Mouse (Mus musculus) adrenal gland, adult (tissue): ENCODE measurements at regions not wholly inside any gene's neighbourhood (a gene's known extent, or its start where the extent isn't known, plus 50 kb on each side); places are given as distances from the start of the nearest gene placed in this dataset.
A peak's percentile ranks its signal among the peaks of the same experiment; 100 is the strongest.

Experiments
- DNase-seq, 2 experiments: peaks; one replicate each; pipeline ENCODE4 v3.0.0; 2022 to 2023; ENCODE audit warnings: low spot score in 1 of 2; ENCODE audit not compliant: inconsistent age in 2 of 2

- DNase-seq, result peak in 1 of 2 experiments; percentile 28
These were observed 223.1 kb upstream of the Slc35b3 start for GRCm38 (mm10) chr13:39183715-39184179.

GRCm38 (mm10) chr13:39161980-39162379 is 201.3 kb upstream of the Slc35b3 start:
- DNase-seq, result no peak

- no peak for DNase-seq
These were observed 167.3 kb upstream of the Slc35b3 start for GRCm38 (mm10) chr13:39127942-39128341.

- DNase-seq, result no peak
These were observed 131.4 kb upstream of the Slc35b3 start for GRCm38 (mm10) chr13:39092058-39092457.

GRCm38 (mm10) chr13:39084544-39084943 is 123.9 kb upstream of the Slc35b3 start:
- no peak for DNase-seq

- no peak for DNase-seq
These were observed 113.5 kb upstream of the Slc35b3 start for GRCm38 (mm10) chr13:39074211-39074610.

- no peak for DNase-seq
These were observed 71.6 kb upstream of the Slc35b3 start for GRCm38 (mm10) chr13:39032263-39032662.

GRCm38 (mm10) chr13:39020168-39020567 is 59.5 kb upstream of the Slc35b3 start:
- DNase-seq, result no peak

GRCm38 (mm10) chr13:39011696-39012095 is 51.0 kb upstream of the Slc35b3 start:
- peak; percentile 71 to 94 for DNase-seq
